Mouse (Mus musculus) megakaryocyte, embryonic 14.5 days (primary cell): ENCODE measurements at regions not wholly inside any gene's neighbourhood (a gene's known extent, or its start where the extent isn't known, plus 50 kb on each side); places are given as distances from the start of the nearest gene placed in this dataset.

Source experiments
- FLI1 ChIP-seq: IDR thresholded peaks from 2 replicates; pipeline ENCODE4 v1.6.1; 2012; ENCODE audit warnings: low read length, inconsistent platforms, mixed read lengths
- GATA1 ChIP-seq: IDR thresholded peaks from 3 replicates; pipeline ENCODE4 v1.6.1; 2012; ENCODE audit warnings: mixed read lengths, low read length, inconsistent platforms, borderline replicate concordance

GRCm38 (mm10) chr19:26504027-26504426 is 100.8 kb upstream of the Smarca2 start:
- TF ChIP-seq GATA1: no peak
- TF ChIP-seq FLI1: no peak
